Mouse (Mus musculus) heart, embryonic 10.5 days (tissue): ENCODE results near the gene Dscaml1. TPM values are rescaled to one million over a fixed set of nuclear protein-coding genes. Genes with fewer than 3 reads are reported as not detected.
A peak's percentile ranks its signal among the peaks of the same experiment; 100 is the strongest.

Experiments used
- DNase-seq: peaks from one replicate; pipeline ENCODE4 v3.0.0-alpha.2; 2017; ENCODE audit warnings: low spot score
- H3K27ac ChIP-seq: fragments of 300-500 bp; sonication (generic); 2 replicates; pipeline ENCODE4 v1.5.1; 2016; ENCODE audit warnings: mild to moderate bottlenecking
- H3K27me3 ChIP-seq: fragments of 300-500 bp; sonication (generic); 2 replicates; pipeline ENCODE4 v1.6.1; 2016; ENCODE audit warnings: mild to moderate bottlenecking; ENCODE audit not compliant: poor library complexity, insufficient read depth, severe bottlenecking
- H3K36me3 ChIP-seq: fragments of 300-500 bp; sonication (generic); 2 replicates; pipeline ENCODE4 v1.6.1; 2016; ENCODE audit warnings: mild to moderate bottlenecking, moderate library complexity
- H3K4me1 ChIP-seq: fragments of 300-500 bp; sonication (generic); 2 replicates; pipeline ENCODE4 v1.6.1; 2016; ENCODE audit warnings: mild to moderate bottlenecking
- H3K4me3 ChIP-seq: fragments of 300-500 bp; sonication (generic); 2 replicates; pipeline ENCODE4 v1.5.1; 2016; ENCODE audit warnings: mild to moderate bottlenecking, moderate library complexity
- H3K9me3 ChIP-seq: fragments of 300-500 bp; sonication (generic); 2 replicates; pipeline ENCODE4 v1.6.1; 2016; ENCODE audit warnings: mild to moderate bottlenecking, moderate library complexity
- WGBS: fragments of 180-500 bp; shearing (Covaris S2); methylation state at CpG from one replicate; pipeline ENCODE4 v1.1.7; 2016; 5-methylcytosine and 5-hydroxymethylcytosine counted together
- polyA plus RNA-seq: library from polyadenylated mRNA; unstranded; fragments of >200 nt; fragmentation: Nextera tagmentation; extraction: Ambion mirVana; gene quantifications from 2 replicates; pipeline ENCODE4 v1.2.1, GENCODE M21; 2016

Gene Dscaml1
- polyA plus RNA-seq, result 0.14 TPM in 2 replicates

DNA sequence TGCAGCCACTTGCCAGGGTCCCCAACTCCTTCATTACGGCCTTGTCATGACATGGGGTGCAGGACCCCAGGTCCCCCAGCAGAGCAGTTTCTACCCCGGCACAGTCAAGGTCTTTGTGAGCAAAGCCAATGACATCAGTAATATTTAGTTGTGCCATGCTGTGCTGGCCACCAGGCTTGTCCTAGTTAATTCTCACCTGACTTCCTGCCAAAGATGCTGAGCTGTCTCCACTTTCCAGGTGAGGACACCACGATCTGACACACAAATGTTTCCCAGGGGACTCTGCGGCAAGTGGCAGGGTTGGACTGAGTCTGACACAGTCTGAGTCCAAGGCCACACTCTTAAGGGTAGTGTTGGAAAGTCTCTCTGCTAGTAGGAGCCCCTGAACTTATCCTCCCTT, at the start of gene Dscaml1:
Dscaml1 (plus strand) TSS at position 173 of the 400 bp plus-strand sequence.
- no peak within 1 kb of the TSS for H3K27ac ChIP-seq
- H3K27me3 ChIP-seq, result peaks cover 72% of the 10 kb centered on the region
- H3K4me1 ChIP-seq, result peaks cover 26% of the 10 kb centered on the region
- DNase-seq, result no peak
- no peaks in the 10 kb centered on the region for H3K36me3 ChIP-seq
- WGBS, result 76% methylated on average over 4 of the region's 4 CpGs
- no peaks in the 10 kb centered on the region for H3K9me3 ChIP-seq
- no peak within 1 kb of the TSS for H3K4me3 ChIP-seq

DNA sequence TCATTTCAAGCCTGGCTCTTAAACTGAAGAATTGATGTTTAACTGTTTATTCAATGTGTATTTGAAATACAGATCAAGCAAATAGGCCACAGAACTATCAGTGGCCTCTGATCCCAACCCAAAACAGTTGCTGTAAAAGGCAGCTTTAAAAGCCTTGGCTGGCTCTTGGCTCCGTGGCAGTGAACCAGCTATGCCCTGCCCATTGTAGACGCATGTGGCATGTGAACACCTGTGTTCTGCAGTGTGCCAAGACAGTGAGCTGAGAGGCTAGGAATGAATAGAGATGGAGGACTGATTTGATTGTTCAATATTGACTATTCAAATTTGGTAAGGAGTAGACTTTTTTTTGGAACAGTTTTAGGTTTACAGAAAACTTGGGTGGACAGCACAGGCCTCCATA, 49.5 kb upstream of the Dscaml1 start:
- H3K9me3 ChIP-seq, result no peaks in the 10 kb centered on the region
- no peak for DNase-seq
- H3K27ac ChIP-seq, result no peak overlapping the region
- peaks cover 41% of the 10 kb centered on the region for H3K4me1 ChIP-seq
- 77% methylated on average over 2 of the region's 2 CpGs for WGBS
- H3K27me3 ChIP-seq, result peaks cover 17% of the 10 kb centered on the region; the same call in 1 of the 2 replicates
- no peaks in the 10 kb centered on the region for H3K36me3 ChIP-seq
- H3K4me3 ChIP-seq, result no peak overlapping the region

DNA sequence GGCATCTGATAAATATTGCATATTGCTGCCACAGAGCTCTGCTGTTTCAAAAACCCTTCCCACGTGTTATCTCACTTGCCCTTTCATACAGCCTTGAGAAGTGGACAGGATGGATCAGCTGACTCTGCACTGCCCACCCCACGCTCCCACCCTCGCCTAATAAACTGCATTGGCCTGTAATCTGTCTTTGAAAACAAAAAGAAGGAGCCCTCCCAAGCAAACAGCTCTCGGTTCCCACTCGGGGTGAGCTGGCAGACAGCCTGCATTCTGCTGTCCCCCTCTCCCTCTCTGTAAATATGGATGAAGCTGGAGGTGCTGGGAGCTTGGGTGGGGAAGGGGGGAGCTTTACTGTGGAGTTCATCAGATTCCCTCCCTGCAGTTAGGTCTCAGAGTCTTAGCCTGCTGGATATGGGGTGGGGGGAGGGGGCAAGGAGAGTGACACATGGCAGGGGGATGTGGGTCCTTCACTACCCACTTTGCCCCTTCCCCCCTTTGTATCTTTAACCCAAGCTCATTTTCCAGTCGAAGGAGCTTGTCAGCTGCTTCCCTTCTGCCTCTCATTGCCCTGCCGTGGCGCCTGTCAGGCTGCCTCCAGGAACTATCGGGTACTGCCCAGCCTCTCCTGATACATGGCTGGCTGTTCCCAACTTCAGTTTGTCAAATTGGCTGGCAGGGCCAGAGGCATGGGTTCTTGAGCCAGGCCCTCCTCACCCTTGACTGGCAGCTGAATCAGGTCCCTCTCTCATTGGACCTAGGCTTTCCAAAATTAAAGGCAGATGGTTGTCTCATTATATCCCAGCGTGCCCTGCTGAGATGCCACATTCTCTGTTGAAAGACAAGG, 45.8 kb upstream of the Dscaml1 start:
- H3K27me3 ChIP-seq, result peaks cover 10% of the 10 kb centered on the region; the same call in 1 of the 2 replicates
- no peaks in the 10 kb centered on the region for H3K9me3 ChIP-seq
- DNase-seq, result no peak
- H3K4me3 ChIP-seq, result no peak overlapping the region
- WGBS, result 60% methylated on average over 10 of the region's 10 CpGs
- peaks cover 36% of the 10 kb centered on the region for H3K4me1 ChIP-seq
- no peaks in the 10 kb centered on the region for H3K36me3 ChIP-seq
- no peak overlapping the region for H3K27ac ChIP-seq

DNA sequence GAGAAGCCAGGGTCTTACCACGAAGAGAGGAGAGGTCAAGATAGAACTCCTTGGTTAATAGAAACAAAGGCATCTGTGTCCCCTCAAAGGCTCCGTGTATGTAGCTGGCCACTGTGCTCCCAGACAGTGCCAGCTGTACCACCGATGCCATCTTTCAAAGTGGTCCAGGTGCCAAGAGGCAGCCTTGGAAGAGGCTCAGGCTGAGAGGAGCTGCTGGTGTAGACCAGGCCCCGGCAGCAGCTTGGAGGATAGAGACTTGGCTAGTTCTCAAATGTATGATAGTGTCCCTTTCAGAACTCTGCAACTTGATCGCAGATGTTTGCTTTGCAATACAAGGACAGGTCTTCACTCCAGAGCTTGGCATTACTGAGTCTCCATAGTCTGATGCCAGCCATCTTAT, 44.1 kb upstream of the Dscaml1 start:
- Histone ChIP-seq H3K27ac (no peak overlapping the region), H3K9me3 (no peaks in the 10 kb centered on the region), H3K4me1 (peaks cover 31% of the 10 kb centered on the region), H3K27me3 (peaks cover 10% of the 10 kb centered on the region; the same call in 1 of the 2 replicates), H3K4me3 (no peak overlapping the region), H3K36me3 (no peaks in the 10 kb centered on the region)
- no peak for DNase-seq
- 63% methylated on average over 5 of the region's 5 CpGs for WGBS

DNA sequence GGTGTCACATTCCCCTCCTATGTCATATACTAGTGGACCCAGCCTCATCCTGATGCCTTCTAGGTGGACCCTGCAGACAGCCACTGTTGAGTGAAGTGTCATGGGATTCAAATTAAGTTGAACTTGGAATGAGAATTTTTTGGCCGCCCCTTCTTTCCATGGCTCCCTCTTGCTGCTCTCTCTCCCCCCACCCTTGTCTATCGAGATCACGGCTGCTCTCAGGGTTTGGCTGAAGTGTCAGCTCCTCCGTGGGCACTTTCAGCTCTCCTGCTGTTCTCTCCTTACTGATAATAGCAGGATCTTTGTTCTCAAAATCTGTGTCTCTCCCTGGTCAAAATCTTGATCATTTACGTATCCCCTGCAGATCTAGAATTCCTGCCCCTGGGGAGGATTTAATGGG, 43.6 kb upstream of the Dscaml1 start:
- H3K36me3 ChIP-seq, result no peaks in the 10 kb centered on the region
- DNase-seq, result no peak
- no peaks in the 10 kb centered on the region for H3K9me3 ChIP-seq
- no peak overlapping the region for H3K27ac ChIP-seq
- H3K4me3 ChIP-seq, result no peak overlapping the region
- peaks cover 31% of the 10 kb centered on the region for H3K4me1 ChIP-seq
- WGBS, result 67% methylated on average over 5 of the region's 5 CpGs
- H3K27me3 ChIP-seq, result peaks cover 10% of the 10 kb centered on the region; the same call in 1 of the 2 replicates

DNA sequence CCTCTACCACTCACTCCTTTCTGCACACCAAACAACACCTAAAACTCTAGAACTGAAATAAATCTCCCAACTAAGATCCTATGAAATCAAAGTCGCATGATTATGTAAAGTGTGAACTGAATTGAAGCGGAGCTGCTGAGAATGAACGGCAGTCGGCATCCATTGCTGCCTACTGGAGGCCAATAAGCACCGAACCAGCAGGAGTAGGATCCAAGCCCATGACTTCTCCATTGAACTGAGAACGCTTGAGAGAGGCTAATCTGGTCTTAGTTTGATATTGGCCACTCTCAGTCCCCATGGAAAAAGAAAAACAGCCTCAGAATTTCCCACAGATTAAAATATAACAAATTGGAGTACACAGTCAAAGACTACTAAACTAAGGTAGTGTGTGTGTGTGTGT, 42.5 kb upstream of the Dscaml1 start:
- no peaks in the 10 kb centered on the region; the same call in 1 of the 2 replicates for H3K27me3 ChIP-seq
- 91% methylated on average over 6 of the region's 6 CpGs for WGBS

DNA sequence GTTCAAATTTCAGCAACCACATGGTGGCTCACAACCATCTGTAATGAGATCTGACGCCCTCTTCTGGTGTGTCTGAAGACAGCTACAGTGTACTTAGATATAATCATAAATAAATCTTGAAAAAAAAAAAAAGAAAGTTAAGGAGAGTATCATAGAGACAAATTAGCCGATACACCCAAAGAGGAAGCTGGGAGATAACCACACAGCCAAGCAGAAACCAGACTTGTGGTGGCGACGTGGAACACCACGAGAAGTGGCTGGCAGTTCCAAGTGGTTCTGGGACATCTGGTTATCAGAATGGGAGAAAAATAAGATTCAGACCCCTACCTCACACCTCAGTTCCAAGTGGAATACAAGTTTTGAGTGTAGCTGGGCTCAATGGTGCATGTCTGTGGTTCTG, 39.7 kb upstream of the Dscaml1 start:
- WGBS, result 71% methylated on average over 5 of the region's 5 CpGs
- Histone ChIP-seq H3K36me3 (no peaks in the 10 kb centered on the region), H3K4me3 (no peak overlapping the region), H3K27me3 (no peaks in the 10 kb centered on the region), H3K4me1 (0 out of 2 replicates have a peak, but pooled peaks cover 5% of the 10 kb centered on the region), H3K27ac (no peak overlapping the region), H3K9me3 (no peaks in the 10 kb centered on the region)
- no peak for DNase-seq

More for the DNA sequence above, 42.5 kb upstream of the Dscaml1 start:
- H3K27ac ChIP-seq, result no peak overlapping the region
- DNase-seq, result no peak
- no peak overlapping the region for H3K4me3 ChIP-seq
- H3K9me3 ChIP-seq, result no peaks in the 10 kb centered on the region
- no peaks in the 10 kb centered on the region for H3K36me3 ChIP-seq
- peaks cover 26% of the 10 kb centered on the region for H3K4me1 ChIP-seq

DNA sequence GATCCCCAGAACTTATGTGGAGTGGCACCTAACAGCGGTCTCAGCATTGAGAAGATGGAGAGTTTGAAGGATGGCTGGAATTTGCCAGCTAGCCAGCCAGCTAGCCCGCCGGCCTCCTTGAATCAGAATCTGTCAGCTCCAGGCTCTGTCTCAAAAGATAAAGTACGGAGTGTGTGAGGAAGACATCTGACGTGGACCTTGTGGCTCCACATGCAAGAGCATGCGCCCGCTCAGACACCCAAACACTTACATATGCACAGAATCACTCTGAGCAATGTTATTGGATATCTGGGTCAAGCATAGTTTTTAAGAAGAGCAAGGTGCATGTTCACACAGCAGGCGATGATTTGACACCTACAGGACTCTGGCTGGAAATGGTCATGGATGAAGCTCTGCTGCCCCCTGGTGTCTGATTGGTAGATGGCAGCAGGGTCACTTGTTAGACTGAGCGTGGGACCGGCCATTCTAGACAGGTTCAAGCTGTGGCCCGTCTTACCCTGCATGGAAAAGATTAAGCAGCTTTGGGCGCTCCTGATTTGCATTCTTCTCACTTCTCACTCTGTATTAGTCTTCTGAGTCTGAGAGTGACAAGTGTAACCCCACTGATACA, 37.9 kb upstream of the Dscaml1 start:
- no peaks in the 10 kb centered on the region for H3K4me1 ChIP-seq
- WGBS, result 34% methylated on average over 12 of the region's 12 CpGs
- H3K27ac ChIP-seq, result no peak overlapping the region
- H3K4me3 ChIP-seq, result no peak overlapping the region
- 0 out of 2 replicates have a peak, but pooled peaks cover 2% of the 10 kb centered on the region for H3K36me3 ChIP-seq
- no peaks in the 10 kb centered on the region for H3K9me3 ChIP-seq
- peak; percentile 89 for DNase-seq
- H3K27me3 ChIP-seq, result no peaks in the 10 kb centered on the region

DNA sequence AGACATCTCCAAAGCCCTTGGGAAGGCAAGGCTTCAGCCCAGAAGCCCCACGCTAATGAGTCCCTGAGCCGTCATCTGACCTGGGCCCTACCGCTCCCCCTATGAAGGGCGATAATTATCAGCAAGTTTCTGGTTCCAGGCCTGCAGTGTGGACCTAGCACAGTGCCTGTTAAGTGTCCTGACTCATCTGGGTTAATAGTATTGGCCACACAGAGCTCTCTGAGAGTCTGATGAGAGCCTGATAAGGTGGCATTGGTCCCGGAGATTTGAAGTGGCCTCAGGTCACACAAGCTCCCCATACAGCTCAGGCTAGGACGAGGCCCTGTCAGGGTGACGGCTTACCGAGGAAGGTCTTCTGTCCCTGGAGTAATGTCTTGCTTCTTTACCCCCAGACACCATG, 36.8 kb upstream of the Dscaml1 start:
- Histone ChIP-seq H3K4me3 (no peak overlapping the region), H3K4me1 (no peaks in the 10 kb centered on the region), H3K36me3 (0 out of 2 replicates have a peak, but pooled peaks cover 2% of the 10 kb centered on the region), H3K27ac (no peak overlapping the region), H3K27me3 (no peaks in the 10 kb centered on the region), H3K9me3 (no peaks in the 10 kb centered on the region)
- DNase-seq, result no peak
- WGBS, result 66% methylated on average over 8 of the region's 8 CpGs

DNA sequence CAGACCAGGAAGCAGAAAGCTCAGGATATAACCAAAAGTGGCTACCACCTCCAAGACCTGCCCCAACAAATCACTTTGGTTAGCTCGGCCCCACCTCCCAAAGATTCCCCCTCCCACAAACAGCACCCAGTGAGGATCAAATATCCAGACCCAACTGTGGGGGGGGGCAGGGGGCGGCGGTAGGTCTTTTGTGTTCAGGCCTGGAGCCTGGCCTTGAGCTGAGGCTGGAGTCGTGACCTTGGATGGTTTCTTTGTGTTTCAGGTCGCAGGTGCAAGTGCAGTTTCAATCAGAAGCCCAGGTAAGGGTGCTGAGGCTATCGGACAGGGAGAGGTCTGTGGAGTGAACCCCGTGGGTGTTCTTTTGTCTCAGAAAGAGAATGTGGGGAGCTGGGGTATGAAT, 35.1 kb upstream of the Dscaml1 start:
- no peak overlapping the region for H3K27ac ChIP-seq
- 74% methylated on average over 7 of the region's 7 CpGs for WGBS
- H3K9me3 ChIP-seq, result no peaks in the 10 kb centered on the region
- DNase-seq, result no peak
- no peak overlapping the region for H3K4me3 ChIP-seq
- H3K36me3 ChIP-seq, result 0 out of 2 replicates have a peak, but pooled peaks cover 8% of the 10 kb centered on the region
- H3K27me3 ChIP-seq, result 0 out of 2 replicates have a peak, but pooled peaks cover 7% of the 10 kb centered on the region
- no peaks in the 10 kb centered on the region for H3K4me1 ChIP-seq

DNA sequence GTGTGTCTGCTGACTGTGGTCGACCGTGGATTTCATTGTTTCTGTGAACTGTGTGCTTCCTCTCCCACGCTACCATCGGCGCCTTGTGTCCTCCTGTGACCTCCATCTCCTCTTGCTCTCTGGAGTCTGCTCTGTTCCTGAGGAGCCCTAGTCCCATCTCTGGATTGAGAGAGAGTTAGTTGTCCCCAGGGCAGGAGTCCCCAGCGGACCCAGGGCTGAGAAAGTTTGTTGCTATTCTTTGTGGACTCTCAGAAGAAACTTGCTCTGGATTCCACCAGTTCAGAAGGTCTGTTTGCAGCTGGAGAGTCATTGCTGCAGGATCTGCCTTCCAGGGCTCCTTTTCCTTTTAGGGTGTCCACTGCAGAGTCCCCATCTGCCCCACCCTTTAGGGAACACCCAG, 31.2 kb upstream of the Dscaml1 start:
- no peak overlapping the region for H3K27ac ChIP-seq
- 0 out of 2 replicates have a peak, but pooled peaks cover 8% of the 10 kb centered on the region for H3K36me3 ChIP-seq
- no peaks in the 10 kb centered on the region for H3K9me3 ChIP-seq
- H3K4me3 ChIP-seq, result no peak overlapping the region
- WGBS, result 89% methylated on average over 6 of the region's 6 CpGs
- no peaks in the 10 kb centered on the region for H3K4me1 ChIP-seq
- H3K27me3 ChIP-seq, result peaks cover 23% of the 10 kb centered on the region; the same call in 1 of the 2 replicates
- no peak for DNase-seq

DNA sequence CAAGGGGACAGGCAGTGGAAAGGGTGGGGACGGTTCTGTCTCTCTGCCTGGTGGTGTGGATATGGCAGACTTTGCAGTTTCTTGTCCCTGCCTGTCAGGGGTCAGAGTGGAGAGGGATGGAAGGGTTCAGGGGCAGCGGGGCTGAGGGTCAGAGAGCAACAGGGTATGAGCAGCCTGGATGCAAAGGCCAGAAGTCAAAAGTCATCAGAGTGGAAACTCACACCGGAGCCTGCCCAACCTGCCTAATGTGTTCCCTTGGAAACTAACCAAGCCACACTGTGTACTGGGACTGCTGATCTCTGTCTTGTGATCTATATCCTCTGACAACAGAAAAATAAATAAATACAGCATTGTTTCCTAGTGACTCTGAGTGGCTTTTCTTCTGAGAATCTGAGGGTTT, 30.6 kb upstream of the Dscaml1 start:
- no peak overlapping the region for H3K4me3 ChIP-seq
- no peak for DNase-seq
- H3K27me3 ChIP-seq, result peaks cover 29% of the 10 kb centered on the region
- 0 out of 2 replicates have a peak, but pooled peaks cover 8% of the 10 kb centered on the region for H3K36me3 ChIP-seq
- 62% methylated on average over 3 of the region's 3 CpGs for WGBS
- H3K4me1 ChIP-seq, result no peaks in the 10 kb centered on the region
- no peak overlapping the region for H3K27ac ChIP-seq
- no peaks in the 10 kb centered on the region for H3K9me3 ChIP-seq

DNA sequence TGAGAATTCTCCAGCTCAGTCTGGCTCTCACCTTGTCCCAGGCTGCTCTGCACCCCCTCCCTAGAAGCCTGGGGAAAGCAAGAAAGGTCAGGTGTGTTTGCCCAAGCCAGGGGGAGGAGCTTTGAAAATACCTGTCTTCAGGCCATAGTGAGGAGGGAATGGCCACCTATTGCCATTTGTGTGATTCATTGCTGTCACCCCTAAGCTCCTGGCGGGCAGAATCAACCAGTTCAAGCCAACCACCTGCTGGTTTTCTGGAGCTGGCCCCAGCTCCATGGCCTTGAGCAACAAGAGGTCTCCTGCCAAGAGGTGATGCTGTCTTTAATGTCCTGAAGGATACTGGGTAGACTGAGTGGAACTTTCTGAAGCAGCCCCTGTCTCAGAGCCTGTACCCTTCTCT, 28.1 kb upstream of the Dscaml1 start:
- H3K27me3 ChIP-seq, result peaks cover 54% of the 10 kb centered on the region
- H3K4me3 ChIP-seq, result no peak overlapping the region
- H3K9me3 ChIP-seq, result no peaks in the 10 kb centered on the region
- DNase-seq, result no peak
- H3K27ac ChIP-seq, result no peak overlapping the region
- H3K36me3 ChIP-seq, result 0 out of 2 replicates have a peak, but pooled peaks cover 6% of the 10 kb centered on the region
- no peaks in the 10 kb centered on the region for H3K4me1 ChIP-seq
- WGBS, result 68% methylated on average over 1 of the region's 1 CpGs
